Mouse (Mus musculus) granulocyte monocyte progenitor cell, adult 5-6 weeks (primary cell): ENCODE measurements around the gene Serinc5. TPM values are rescaled to one million over a fixed set of nuclear protein-coding genes. Genes with fewer than 3 reads are reported as not detected.
"Not testable (repeated sequence)": the region's sequence is repeated elsewhere in the genome, so short reads cannot be mapped to it uniquely, and the experiment has no call there.

Experiments
- ATAC-seq: replicated peaks from 2 replicates; pipeline ENCODE4 v1.8.0; 2016; ENCODE audit warnings: mild to moderate bottlenecking, moderate TSS enrichment, inconsistent platforms; ENCODE audit not compliant: poor library complexity, severe bottlenecking
- total RNA-seq, 2 experiments: library from RNA; stranded (forward) in 1 of 2; stranded (reverse) in 1 of 2; fragments of 200-712, 200-1000 nt in 1 of 2; fragments of >200 nt in 1 of 2; fragmentation: Nextera tagmentation in 1 of 2; gene quantifications; 2 replicates each; pipeline ENCODE4 v1.2.3; 2014 to 2017

The Serinc5 gene
- total RNA-seq, 2 experiments from 2014 or later: 5.5 to 8.7 TPM

DNA sequence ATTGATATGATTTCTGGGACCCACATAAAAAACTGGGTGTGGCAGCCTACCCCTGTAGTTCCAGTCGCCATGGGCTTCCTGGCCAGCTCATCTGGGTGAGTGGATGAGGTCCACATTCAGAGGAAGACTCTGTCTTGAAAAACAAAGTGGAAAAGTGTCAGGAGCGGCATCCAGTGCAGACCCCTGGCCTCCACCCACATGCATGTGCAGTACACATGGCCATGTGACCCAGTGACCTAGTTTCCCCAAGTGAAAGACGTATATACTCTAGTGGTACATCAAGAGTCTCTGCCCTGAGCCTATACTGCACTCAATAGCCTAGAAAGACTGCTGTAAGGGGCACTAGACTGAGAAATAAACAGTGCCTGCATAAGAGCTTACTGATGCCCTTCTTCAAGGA, 48.7 kb downstream of the Serinc5 start:
- ATAC-seq: no peak

GRCm38 (mm10) chr13:92662555-92663286, 51.8 kb downstream of the Serinc5 start:
- ATAC-seq: no peak

DNA sequence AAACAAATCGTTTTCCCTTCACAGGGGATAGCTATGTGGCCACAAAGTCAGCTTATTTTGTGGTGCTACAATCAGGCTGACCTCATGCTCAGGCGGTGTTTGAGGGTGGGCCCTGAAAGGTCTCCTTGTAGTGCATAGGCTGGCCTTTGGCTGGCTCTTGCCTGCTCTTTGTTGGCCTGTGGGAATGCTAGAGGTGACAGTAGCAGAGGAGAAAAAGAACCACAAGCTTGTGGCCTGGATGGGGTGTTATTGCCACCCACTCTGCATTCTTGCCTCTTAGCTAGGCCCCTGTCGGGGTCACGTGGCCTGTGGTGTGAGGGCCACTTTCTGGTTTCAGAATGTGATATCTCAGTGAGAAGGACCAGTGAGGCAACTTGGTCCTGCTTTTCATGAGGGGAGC, 54.1 kb downstream of the Serinc5 start:
- ATAC-seq: no peak

- ATAC-seq: peak; percentile 76
Observed at GRCm38 (mm10) chr13:92668214-92668985, 57.5 kb downstream of the Serinc5 start.

- no peak for ATAC-seq
Observed at GRCm38 (mm10) chr13:92671727-92672126, 60.8 kb downstream of the Serinc5 start.

GRCm38 (mm10) chr13:92674676-92675075, 63.8 kb downstream of the Serinc5 start:
- ATAC-seq: no peak

- ATAC-seq: no peak
Observed at GRCm38 (mm10) chr13:92675308-92675707, 64.4 kb downstream of the Serinc5 start.

GRCm38 (mm10) chr13:92675897-92676584, 65.2 kb downstream of the Serinc5 start:
- ATAC-seq: no peak

DNA sequence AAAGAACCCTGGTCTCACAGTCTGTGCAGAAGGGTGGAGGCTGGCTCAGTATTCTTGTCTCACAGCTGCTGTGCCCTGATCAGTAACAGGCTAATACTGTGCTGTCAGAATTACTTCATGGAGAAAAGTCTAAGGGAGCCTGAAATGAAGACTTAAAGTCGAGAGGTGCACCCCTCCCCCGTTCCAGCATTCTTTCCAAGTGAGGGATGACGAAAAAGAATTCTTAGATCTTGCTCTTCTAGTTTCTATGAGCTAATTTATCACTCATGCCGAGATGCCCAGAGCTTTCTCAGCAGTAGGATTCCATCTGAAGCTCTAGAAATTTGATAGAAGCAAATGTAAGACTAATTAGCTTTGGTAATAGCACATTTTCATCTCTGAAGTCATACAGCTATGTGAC, 66.8 kb downstream of the Serinc5 start:
- ATAC-seq: no peak

- no peak for ATAC-seq
Observed at GRCm38 (mm10) chr13:92679661-92680060, 68.8 kb downstream of the Serinc5 start.

DNA sequence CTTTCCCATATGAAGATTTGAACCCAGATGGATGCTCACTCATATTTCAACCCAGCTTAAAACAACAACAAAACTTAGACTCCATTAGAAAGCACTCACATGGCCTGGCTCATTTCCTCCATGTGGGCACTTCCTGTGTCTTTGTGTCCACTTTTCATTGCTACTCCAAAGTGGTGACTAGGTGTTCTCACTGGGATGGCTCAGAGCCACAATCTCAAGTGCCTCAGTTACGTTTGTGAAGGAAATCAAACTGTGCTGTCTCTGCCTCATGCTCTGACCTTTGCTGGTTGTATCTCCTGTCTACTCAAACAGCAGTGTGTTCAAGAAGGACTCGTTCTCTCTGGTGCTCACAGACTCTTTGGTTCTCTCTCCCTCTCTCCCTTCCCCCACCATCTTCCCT, 70.7 kb downstream of the Serinc5 start:
- ATAC-seq: no peak

DNA sequence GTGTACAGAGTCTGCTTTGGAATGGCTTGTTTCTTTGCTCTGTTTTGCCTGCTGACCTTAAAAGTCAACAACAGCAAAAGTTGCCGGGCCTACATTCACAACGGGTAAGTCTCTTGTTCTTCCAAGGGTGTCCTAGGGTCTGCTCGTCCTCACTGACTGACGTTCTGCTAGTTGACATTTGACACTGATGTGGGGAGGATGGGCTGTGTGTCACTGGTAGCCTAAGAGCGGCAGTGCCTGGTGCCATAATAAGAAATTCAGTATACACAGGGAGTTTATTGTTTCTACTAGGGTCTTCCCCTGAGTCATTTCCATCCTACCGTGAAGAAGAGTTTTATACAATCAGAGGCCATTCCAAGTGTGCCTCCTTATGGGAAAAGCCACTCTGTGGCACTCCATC, 71.9 kb downstream of the Serinc5 start:
- no peak for ATAC-seq

GRCm38 (mm10) chr13:92683464-92683863, 72.6 kb downstream of the Serinc5 start:
- ATAC-seq: no peak

GRCm38 (mm10) chr13:92684310-92684709, 73.4 kb downstream of the Serinc5 start:
- ATAC-seq: no peak

GRCm38 (mm10) chr13:92685273-92685672, 74.4 kb downstream of the Serinc5 start:
- no peak for ATAC-seq

GRCm38 (mm10) chr13:92687151-92687550, 76.3 kb downstream of the Serinc5 start:
- ATAC-seq: not testable (repeated sequence)

DNA sequence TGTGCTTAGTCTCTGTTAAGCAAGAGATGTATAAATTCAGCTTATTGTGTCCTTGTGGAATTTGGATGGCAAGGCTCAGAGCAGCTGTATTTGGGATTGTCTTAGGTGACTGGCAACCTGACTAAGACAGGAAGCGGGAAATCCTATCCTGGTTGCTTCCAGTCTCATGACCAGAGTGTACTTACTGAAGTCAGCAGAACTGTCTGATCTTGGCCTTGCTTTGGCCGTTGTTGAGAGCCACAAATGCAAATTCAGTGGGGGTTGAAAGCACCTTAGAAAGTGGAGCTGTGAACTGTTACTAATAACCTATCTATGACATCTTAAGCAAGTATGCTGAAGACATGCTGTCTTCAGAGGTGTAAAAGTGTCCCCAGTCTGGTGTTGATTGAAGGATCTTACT, 78.2 kb downstream of the Serinc5 start:
- no peak for ATAC-seq

DNA sequence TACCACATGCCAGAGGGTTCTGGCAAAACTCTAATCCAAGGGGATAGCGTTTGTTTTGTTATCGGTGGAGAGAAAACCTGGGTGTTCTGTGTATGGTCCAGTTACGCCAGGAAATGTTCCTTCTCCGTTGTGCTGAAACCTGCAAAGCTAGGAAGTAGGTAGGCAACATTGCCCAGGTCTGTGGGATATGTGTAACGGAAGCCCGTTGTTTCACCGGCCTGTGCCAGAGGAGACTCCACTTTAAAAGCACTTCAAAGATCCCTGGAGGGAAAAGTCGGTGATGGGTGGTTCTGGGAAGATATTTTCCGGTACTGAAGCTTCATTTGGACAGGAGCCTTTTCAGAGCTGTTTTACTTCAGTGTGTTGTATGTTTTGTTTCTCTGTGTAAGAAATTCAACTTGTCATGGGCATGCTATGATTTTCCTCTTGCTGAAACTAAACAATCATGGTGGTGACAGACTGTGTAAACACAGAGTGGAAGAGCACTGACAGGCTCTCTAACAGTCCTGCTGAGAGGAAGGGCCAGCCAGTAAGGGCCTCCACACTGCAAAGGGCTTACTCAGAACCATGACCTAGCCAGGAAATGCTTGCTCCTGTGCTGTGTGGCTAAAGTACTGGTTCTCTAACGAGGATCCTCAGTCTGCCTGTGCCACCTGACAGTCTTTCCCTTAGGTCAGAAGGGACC, 83.1 kb downstream of the Serinc5 start:
- no peak for ATAC-seq

GRCm38 (mm10) chr13:92696491-92696939, 85.6 kb downstream of the Serinc5 start:
- ATAC-seq: no peak

- ATAC-seq: no peak
Observed at GRCm38 (mm10) chr13:92697141-92697540, 86.2 kb downstream of the Serinc5 start.

DNA sequence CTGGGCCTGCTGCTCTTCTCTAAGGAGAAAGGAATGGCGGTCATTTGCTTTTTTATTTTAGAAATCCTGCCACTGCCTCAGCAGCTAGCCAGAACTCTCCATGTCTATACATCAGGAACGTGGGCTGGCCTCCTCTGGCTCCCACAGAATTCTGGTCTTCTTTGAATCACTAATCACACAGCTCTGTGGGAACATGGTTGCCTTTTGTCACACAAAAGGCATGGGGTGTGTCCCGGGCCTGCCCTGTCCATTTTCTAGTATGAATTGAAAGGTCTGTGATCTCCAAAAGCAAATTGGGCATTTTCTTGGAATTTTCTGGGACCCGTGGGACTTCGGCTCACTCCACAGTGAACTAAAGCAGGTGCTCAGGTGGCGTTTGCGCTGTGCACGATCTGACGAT, 87.9 kb downstream of the Serinc5 start:
- ATAC-seq: no peak
